Mouse (Mus musculus): ENCODE measurements at regions not wholly inside any gene's neighbourhood (a gene's known extent, or its start where the extent isn't known, plus 50 kb on each side); places are given as distances from the start of the nearest gene placed in this dataset.
"Not testable (repeated sequence)": the region's sequence is repeated elsewhere in the genome, so short reads cannot be mapped to it uniquely, and the experiment has no call there.

GRCm38 (mm10) chrX:63991127-63991526 lies 160.9 kb downstream of the Gm6760 start:
- DNase-seq (ENCODE audit: low read depth, low spot score), result peak; percentile 23

DNA sequence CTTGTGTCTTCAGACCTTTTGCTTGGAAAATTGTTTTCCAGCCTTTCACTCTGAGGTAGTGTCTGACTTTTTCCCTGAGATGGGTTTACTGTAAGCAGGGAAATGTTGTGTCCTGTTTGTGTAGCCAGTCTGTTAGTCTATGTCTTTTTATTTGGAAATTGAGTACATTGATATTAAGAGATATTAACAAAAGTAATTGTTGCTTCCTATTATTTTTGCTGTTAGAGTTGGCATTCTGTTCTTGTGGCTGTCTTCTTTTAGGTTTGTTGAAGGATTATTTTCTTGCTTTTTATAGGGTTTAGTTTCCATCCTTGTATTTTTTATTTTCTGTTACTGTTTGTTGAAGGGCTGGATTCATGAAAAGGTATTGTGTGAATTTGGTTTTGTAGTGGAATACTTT lies 179.6 kb downstream of the Gm6760 start:
- DNase-seq (ENCODE audit: low read depth, low spot score), result not testable (repeated sequence)

Measured in ES-CJ7 (cell line).